Mouse (Mus musculus): ENCODE results near the gene Ccnc. TPM values are rescaled to one million over a fixed set of nuclear protein-coding genes. Genes with fewer than 3 reads are reported as not detected.
A peak's percentile ranks its signal among the peaks of the same experiment; 100 is the strongest.

Gene Ccnc
- polyA plus RNA-seq, 1 experiment from 2014 or later, result 63.7 TPM

DNA sequence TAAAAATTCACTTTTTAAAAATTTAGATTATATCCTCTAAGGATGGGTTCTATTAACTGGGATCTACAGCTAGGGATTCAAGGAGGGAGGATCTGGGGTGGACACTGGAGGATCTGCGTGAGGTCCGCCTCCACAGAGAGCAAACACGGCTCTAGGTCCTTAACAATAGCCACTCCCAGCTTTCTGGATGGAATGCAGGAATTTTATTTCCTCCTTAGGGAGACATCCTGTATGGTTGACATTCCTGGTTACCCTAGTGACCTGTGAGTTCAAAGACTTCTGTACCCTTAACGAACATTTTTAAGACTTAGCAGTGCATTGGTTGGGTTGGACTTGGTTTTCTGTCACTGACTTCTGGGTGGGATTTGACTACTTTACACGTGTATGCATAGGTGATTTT lies 18.2 kb downstream of the Ccnc start:
- Histone ChIP-seq H3K36me3 (replicated peaks) (peaks cover 19% of the 10 kb centered on the region), H3K4me2 (no peak overlapping the region), H3K4me1 (no peaks in the 10 kb centered on the region), H3K27ac (no peak overlapping the region), H3K9ac (no peak overlapping the region), H3K9me3 (no peaks in the 10 kb centered on the region), H3K4me3 (replicated peaks) (no peak overlapping the region), H3K27me3 (no peaks in the 10 kb centered on the region)
- 83% methylated on average over 5 of the region's 5 CpGs for WGBS
- no peak for ATAC-seq (ENCODE audit: low FRiP score)

DNA sequence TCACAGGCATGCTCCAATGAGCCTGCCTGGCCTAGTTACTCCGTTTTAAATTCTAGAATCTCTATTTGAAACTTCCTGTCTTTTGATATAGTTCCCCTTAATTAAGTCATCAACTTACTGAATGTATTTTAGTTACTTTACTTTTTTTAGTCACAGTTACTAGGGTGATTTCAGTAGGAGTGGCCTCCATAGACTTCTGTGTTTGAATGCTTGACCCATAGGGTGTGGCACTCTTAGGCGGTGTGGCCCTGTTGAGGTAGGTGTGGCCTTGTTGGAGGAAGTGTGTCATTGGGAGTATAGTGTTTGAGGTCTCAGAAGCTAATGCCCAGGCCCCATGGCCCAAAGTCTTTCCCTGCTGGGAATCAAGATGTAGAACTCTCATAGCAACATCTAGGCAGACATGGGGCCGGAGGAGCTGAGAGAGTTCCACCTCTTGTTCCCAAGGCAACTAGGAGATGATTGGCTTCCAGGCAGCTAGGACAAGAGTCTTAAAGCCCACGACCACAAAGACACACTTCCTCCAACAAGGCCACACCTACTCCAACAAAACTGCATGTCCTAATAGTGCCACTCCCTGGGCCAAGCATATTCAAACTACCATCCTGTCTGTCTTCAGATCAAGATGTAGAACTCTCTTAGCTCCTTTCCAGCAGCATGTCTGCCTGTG lies 27.8 kb downstream of the Ccnc start:
- Histone ChIP-seq H3K9ac (no peak overlapping the region), H3K4me3 (replicated peaks) (no peak overlapping the region), H3K36me3 (replicated peaks) (peaks cover 25% of the 10 kb centered on the region), H3K4me1 (no peaks in the 10 kb centered on the region), H3K9me3 (no peaks in the 10 kb centered on the region), H3K4me2 (no peak overlapping the region), H3K27ac (no peak overlapping the region), H3K27me3 (no peaks in the 10 kb centered on the region)
- ATAC-seq (ENCODE audit: low FRiP score), result no peak
- WGBS, result 75% methylated on average over 4 of the region's 4 CpGs

DNA sequence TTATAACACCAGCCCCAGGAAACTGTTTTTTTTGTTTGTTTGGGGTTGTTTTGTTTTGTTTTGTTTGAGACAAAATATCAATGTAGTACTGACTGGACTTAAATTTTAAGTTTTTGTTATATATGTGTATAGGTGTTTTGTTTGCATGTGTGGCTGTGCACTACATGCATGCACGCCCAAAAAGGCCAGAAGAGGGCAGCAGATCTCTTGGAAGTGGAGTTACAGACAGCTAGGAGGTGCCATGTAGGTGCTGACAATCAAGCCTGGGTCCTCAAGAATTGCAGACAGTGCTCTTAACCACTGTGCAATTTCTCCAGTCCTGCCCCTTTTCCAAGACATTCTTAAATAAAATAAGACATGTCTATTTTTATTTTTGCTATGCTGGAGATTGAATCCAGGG lies 31.4 kb downstream of the Ccnc start:
- no peaks in the 10 kb centered on the region for H3K9me3 ChIP-seq
- H3K4me3 ChIP-seq (replicated peaks), result no peak overlapping the region
- no peaks in the 10 kb centered on the region for H3K27me3 ChIP-seq
- no peaks in the 10 kb centered on the region for H3K4me1 ChIP-seq
- peaks cover 18% of the 10 kb centered on the region for H3K36me3 ChIP-seq (replicated peaks)
- H3K4me2 ChIP-seq, result no peak overlapping the region
- H3K27ac ChIP-seq, result no peak overlapping the region
- 55% methylated on average over 1 of the region's 1 CpGs for WGBS
- no peak overlapping the region for H3K9ac ChIP-seq
- ATAC-seq (ENCODE audit: low FRiP score), result no peak

DNA sequence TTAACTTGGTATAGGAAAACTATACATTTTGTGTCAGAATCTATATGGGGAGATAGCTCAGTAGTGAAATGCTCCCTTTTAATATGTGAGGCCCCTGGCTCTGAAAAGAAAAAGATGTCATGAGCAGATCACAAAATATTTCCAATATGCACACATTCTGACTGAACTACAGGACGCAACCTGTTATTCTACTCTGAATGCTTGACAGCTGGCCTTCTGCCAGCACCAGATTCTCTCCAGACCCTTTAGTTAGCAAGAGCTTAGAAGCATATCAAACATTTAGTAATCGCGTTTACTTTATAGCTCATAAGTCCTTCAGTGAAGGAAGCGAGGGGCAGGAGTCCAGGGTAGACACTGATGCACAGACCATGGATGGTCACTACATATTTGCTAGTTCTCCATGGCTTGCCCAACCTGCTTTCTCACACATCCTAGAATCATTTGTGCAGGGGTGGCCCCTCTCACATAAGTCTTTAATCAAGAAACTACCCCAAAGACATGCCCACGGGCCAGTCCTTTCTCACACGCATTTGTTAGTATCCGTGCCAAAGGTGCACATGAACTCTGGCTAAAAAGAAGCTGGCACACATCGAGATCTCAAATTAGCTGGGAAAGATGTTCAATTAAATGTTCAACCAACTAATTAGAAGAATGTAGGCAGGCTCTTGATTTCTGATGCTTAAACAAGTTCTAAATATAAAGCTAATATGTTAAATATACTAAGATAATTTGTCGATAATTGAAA lies 34.1 kb downstream of the Ccnc start:
- Histone ChIP-seq H3K4me3 (replicated peaks) (no peak overlapping the region), H3K9me3 (no peaks in the 10 kb centered on the region), H3K9ac (no peak overlapping the region), H3K4me2 (no peak overlapping the region), H3K27ac (no peak overlapping the region), H3K4me1 (peaks cover 6% of the 10 kb centered on the region), H3K27me3 (no peaks in the 10 kb centered on the region), H3K36me3 (replicated peaks) (peaks cover 18% of the 10 kb centered on the region)
- 85% methylated on average over 9 of the region's 9 CpGs for WGBS
- ATAC-seq (ENCODE audit: low FRiP score), result no peak

DNA sequence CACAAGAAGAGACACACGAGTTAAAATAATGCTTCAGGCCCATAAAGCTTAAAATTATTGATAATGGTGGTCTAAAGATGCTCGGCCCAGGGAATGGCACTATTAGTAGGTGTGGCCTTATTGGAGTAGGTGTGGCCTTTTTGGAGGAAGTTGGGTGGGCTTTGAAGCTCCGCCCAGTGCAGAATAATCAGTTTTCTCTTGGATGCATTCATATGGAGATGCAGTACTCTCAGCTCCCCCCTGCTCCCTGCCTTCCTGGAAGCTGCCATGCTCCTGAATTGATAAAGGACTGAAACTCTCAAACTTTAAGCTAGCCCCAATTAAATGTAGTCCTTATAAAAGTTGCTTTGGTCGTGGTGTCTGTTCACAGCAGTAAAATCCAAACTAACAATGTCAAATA lies 36.3 kb downstream of the Ccnc start:
- Histone ChIP-seq H3K27me3 (no peaks in the 10 kb centered on the region), H3K9me3 (no peaks in the 10 kb centered on the region), H3K9ac (no peak overlapping the region), H3K4me1 (peaks cover 6% of the 10 kb centered on the region), H3K4me2 (no peak overlapping the region), H3K36me3 (replicated peaks) (peaks cover 8% of the 10 kb centered on the region), H3K27ac (no peak overlapping the region), H3K4me3 (replicated peaks) (no peak overlapping the region)
- WGBS, result 73% methylated on average over 4 of the region's 4 CpGs
- ATAC-seq (ENCODE audit: low FRiP score), result no peak

DNA sequence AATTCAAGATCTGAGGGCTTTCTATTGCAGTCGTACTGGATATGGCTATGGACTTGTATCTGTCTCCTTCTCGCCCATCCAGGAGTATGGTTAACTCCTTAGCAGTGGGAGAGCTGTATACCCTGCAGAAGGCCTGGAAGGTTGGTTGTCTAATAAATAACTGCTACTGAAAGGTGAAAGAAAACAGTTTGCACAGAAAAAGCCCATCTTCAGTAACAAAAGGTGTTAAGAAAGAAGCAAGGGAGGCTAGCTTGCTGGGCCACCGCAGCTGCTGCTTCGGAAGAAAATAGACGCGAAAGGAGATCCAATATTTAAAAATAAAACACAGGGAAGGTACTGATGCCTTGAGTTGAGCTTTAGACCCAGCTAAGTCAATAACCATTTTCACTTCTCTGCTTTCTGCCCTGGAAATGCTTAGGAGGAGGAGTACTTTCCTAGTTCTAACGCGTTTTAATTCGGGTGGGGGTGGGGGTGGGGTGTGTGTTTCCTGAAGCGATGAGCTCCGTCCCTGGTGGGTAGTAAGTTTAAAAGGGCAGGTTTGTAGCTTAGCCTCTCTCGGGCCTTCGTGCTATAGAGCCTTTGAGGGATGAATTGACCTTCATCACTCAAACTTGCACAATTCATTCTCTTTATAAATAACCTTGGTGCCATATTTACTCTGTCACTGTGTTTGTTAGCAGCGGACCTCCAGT lies 38.8 kb downstream of the Ccnc start:
- Histone ChIP-seq H3K4me3 (replicated peaks) (peak overlapping the region; percentile 59), H3K4me2 (peak overlapping the region; percentile 70), H3K9ac (peak overlapping the region; percentile 59), H3K27me3 (no peaks in the 10 kb centered on the region), H3K27ac (no peak overlapping the region), H3K36me3 (replicated peaks) (no peaks in the 10 kb centered on the region), H3K9me3 (no peaks in the 10 kb centered on the region), H3K4me1 (peaks cover 6% of the 10 kb centered on the region)
- peak; percentile 41 for ATAC-seq (ENCODE audit: low FRiP score)
- WGBS, result 22% methylated on average over 14 of the region's 14 CpGs

DNA sequence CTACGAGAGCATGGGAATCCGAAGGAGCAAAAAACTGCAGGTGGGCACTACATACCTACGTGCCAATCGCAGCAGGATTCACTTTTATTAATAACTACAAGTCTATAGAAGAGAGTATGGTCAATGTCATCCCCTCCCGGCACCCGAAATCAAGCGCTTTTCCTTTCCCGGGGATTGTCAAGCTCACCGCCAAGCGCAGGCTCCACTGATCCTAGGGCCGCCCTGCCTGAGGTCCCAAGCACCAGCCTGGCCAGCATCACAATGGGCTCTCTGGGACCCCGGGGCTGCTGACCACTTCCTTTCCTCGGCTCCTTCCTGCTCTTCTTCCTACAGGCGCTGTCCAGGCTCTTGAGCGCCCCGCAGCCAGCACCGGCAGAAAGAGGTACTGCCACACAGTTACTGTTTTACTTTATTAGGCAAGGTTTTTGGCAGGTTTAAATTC lies 39.4 kb downstream of the Ccnc start, which contains the start of the genes Usp45 and Tstd3:
TSS of gene Usp45 (plus strand) at position 294 of the 442 bp plus-strand sequence.
TSS of gene Tstd3 (minus strand) at position 350 of the 442 bp plus-strand sequence.
- Histone ChIP-seq H3K4me3 (replicated peaks) (peak within 1 kb of the TSS; percentile 59), H3K27ac (no peak within 1 kb of the TSS)
- 4% methylated on average over 17 of the region's 17 CpGs for WGBS

DNA sequence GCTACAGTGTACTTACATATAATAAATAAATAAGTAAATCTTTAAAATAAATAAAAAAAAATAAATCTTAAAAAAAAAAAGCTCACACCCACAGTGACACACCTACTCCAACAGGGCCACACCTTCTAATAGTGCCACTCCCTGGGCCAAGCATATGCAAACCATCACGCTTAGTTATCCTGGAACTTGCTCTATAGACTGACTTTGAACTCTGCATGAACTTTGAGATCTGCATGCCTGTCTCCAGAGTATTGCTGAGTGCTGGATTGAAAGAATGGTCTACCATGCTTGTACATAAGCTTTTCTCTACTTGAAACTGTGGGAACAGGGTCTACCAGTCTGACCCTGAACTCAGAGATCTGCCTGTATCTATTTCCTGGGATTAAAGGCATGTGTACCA lies 43.6 kb downstream of the Ccnc start:
- 98% methylated on average over 1 of the region's 1 CpGs for WGBS

More for the DNA sequence above, 39.4 kb downstream of the Ccnc start, which contains the start of the genes Usp45 and Tstd3:
- ATAC-seq (ENCODE audit: low FRiP score), result peak; percentile 95
- Histone ChIP-seq H3K4me1 (peaks cover 6% of the 10 kb centered on the region), H3K27me3 (no peaks in the 10 kb centered on the region), H3K4me2 (peak within 1 kb of the TSS; percentile 70), H3K9ac (peak within 1 kb of the TSS; percentile 59), H3K9me3 (no peaks in the 10 kb centered on the region), H3K36me3 (replicated peaks) (no peaks in the 10 kb centered on the region)

DNA sequence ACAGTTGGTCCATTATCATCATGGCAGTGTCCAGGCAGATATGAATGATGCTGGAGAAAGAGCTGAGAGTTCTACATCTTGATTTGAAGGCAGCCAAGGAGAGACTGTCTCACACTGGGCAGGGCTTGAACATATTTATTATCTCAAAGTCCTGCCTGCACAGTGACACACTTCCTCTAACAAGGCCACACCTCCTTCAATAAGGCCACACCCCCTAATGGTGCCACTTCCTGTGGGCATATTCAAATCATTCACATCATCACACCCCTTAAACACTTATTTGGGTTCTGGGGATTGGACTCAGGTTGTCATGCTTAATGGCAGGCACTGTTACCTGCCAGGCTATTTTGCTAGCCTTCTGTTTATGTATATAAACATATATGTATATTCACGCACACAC lies 44.8 kb downstream of the Ccnc start:
- Histone ChIP-seq H3K4me1 (peaks cover 5% of the 10 kb centered on the region), H3K9me3 (no peaks in the 10 kb centered on the region), H3K4me2 (no peak overlapping the region), H3K27ac (no peak overlapping the region), H3K36me3 (replicated peaks) (no peaks in the 10 kb centered on the region), H3K27me3 (no peaks in the 10 kb centered on the region), H3K4me3 (replicated peaks) (no peak overlapping the region), H3K9ac (no peak overlapping the region)
- WGBS, result 94% methylated on average over 1 of the region's 1 CpGs
- ATAC-seq (ENCODE audit: low FRiP score), result no peak

More for the DNA sequence above, 43.6 kb downstream of the Ccnc start:
- ATAC-seq (ENCODE audit: low FRiP score), result no peak
- Histone ChIP-seq H3K9ac (no peak overlapping the region), H3K27ac (no peak overlapping the region), H3K4me1 (peaks cover 5% of the 10 kb centered on the region), H3K4me3 (replicated peaks) (no peak overlapping the region), H3K27me3 (no peaks in the 10 kb centered on the region), H3K36me3 (replicated peaks) (no peaks in the 10 kb centered on the region), H3K4me2 (no peak overlapping the region), H3K9me3 (no peaks in the 10 kb centered on the region)

DNA sequence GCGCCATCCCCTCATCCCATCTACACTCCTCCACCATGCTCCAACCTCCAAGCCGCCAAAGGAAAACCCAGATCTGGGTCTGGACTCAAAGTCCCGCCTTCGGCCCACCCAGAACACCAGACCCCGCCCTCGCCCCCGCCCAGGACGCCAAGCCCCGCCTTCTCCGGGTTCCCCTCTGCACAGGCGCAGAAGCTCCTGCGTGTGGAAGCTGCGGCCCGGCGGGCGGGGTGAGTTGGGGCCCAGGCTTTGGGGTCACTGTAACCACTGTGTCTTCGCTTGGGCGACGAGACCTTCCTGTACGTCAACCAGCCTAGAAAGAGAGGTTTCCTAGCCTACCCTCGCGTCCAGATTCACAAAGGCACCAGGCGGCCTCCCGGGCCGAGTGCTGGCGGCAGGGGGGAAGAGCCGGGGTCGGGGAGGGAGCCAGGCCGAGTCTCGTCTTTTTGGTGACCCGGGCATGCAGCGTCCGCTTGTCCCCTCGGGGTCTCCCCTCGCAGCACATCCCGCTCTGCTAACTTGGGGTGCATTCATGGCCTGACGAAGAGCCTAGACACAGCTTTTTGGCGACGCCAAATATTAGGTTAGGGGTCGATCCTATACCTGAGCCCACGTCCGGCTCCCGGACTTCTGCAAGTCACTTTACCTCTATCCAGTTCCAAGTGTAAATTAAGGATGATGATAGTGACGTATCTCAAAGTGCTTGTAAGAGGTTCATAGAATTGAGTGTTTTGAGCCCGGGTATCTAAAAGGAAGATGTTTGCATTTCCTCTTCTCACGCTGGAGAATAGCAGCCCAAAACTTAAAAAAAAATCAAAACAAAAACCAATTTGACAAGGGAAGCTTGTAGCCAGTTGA lies 48.8 kb downstream of the Ccnc start:
- Histone ChIP-seq H3K27ac (no peak overlapping the region), H3K4me3 (replicated peaks) (peak overlapping the region; percentile 67), H3K9me3 (no peaks in the 10 kb centered on the region), H3K9ac (peak overlapping the region; percentile 73), H3K36me3 (replicated peaks) (peaks cover 5% of the 10 kb centered on the region; the same call in 1 of the 2 replicates), H3K4me1 (peaks cover 12% of the 10 kb centered on the region), H3K4me2 (peak overlapping the region; percentile 69), H3K27me3 (no peaks in the 10 kb centered on the region)
- ATAC-seq (ENCODE audit: low FRiP score), result peak; percentile 99
- WGBS, result under 1% methylated on average over 46 of the region's 46 CpGs

DNA sequence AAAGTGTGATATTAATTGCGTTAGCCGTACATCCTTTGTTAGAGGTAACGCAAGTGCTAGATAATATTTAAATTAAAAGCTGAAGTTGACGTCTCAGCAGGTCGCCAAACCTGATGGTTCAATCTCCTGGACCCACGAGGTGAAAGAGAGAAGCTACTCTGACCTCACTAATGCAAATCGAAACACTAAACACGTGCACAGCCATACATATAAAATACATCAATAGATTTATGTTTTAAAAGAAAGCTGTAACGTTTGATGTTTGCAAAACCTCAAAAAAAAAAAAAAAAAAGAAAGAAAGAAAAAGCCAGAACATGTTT lies 49.4 kb downstream of the Ccnc start:
- Histone ChIP-seq H3K9ac (peak overlapping the region; percentile 73), H3K4me3 (replicated peaks) (peak overlapping the region; percentile 67), H3K4me2 (peak overlapping the region; percentile 69), H3K9me3 (no peaks in the 10 kb centered on the region), H3K27me3 (no peaks in the 10 kb centered on the region), H3K27ac (no peak overlapping the region), H3K36me3 (replicated peaks) (peaks cover 11% of the 10 kb centered on the region), H3K4me1 (peaks cover 12% of the 10 kb centered on the region)
- no peak for ATAC-seq (ENCODE audit: low FRiP score)
- 11% methylated on average over 9 of the region's 9 CpGs for WGBS

Data from forebrain, embryonic 12.5 days (tissue).